Mouse (Mus musculus) macrophage (primary cell): Measurements from ENCODE around the gene Eps8. TPM values are rescaled to one million over a fixed set of nuclear protein-coding genes. Genes with fewer than 3 reads are reported as not detected.

ENCODE experiments used
- H3K27ac ChIP-seq: fragments of 350-480 bp; formaldehyde crosslinking; 2 replicates; pipeline ENCODE4 v1.9.0; 2021
- H3K36me3 ChIP-seq: fragments of 350-480 bp; formaldehyde crosslinking; 2 replicates; pipeline ENCODE4 v1.9.0; 2021; ENCODE audit errors: inconsistent target
- H3K4me3 ChIP-seq: fragments of 350-480 bp; formaldehyde crosslinking; 2 replicates; pipeline ENCODE4 v1.9.0; 2021; ENCODE audit errors: inconsistent target
- H3K79me2 ChIP-seq: fragments of 350-480 bp; formaldehyde crosslinking; 2 replicates; pipeline ENCODE4 v1.9.0; 2021; ENCODE audit errors: inconsistent target
- WGBS: methylation state at CpG from one replicate; pipeline ENCODE4 v1.1.7; 2026; ENCODE audit warnings: inconsistent platforms; ENCODE audit not compliant: missing documents; 5-methylcytosine and 5-hydroxymethylcytosine counted together
- polyA plus RNA-seq: library from polyadenylated mRNA; stranded (reverse); fragments of 250-400 nt; gene quantifications from 3 replicates; pipeline ENCODE4 v1.2.4, GENCODE M21; 2018; ENCODE audit warnings: inconsistent platforms

Gene Eps8
- polyA plus RNA-seq, 1 experiment from 2014 or later: 10.9 TPM

DNA sequence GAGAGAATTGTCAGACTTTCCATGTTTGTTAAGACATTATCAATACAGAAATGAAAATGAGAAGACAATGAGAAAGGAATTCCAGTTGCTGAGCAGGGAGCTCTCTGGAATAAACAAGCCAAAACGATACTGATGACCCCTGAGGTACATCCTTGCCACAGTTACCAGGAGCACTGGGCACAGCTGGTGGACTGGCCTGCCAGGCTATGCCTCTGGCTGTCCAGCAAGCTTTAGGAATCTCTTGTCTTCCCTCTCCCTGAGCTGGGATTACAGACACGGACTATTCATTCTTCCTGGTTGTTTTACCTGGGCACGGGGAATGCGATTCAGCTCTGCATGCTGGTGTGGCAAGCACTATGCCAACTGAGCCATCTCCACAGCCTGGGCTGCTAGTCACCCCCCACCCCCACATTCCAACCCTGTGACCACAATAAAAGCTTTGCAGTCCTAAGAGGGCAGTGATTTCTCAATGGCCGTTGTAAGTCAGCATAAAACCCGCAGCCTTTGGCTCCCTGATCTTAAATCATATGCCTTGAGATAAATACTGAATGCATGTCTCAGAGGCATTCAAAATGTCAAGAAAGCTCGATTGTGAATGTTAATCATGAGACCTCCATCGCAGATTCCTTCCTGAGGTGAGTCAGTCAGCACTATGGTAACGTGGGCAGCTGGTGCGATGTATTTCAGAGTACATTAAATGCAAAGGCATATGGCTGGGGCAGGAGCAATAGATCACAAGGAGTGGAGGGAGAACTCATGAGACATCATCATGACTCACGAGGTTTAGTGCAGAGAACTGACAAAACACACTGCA lies 134.9 kb downstream of the Eps8 start:
- no peak overlapping the region for H3K4me3 ChIP-seq
- no peaks in the 10 kb centered on the region for H3K79me2 ChIP-seq
- no peak overlapping the region for H3K27ac ChIP-seq
- 93% methylated on average over 11 of the region's 11 CpGs for WGBS
- H3K36me3 ChIP-seq: no peaks in the 10 kb centered on the region; the same call in 1 of the 2 replicates

DNA sequence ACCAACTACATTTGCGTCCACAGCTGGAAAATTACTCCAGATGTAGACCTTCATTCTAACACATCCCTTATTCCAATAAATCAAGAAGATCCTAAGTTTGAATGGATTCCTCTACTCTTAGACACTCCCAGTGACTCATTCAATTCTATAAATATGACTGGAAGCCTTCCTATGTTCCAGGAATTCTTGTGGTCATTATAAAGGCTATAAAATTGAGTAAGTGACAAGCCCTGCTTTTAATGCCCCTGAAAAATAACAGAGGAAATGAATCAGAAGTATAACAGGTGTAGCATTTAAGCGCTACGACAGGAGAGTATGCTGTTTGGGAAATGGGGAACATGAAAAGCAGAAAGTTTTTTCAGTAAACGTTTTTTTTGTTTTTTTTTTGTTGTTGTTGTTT lies 139.8 kb downstream of the Eps8 start:
- no peak overlapping the region for H3K27ac ChIP-seq
- H3K79me2 ChIP-seq: no peaks in the 10 kb centered on the region
- no peak overlapping the region for H3K4me3 ChIP-seq
- 0 out of 2 replicates have a peak, but pooled peaks cover 9% of the 10 kb centered on the region for H3K36me3 ChIP-seq
- WGBS: 92% methylated on average over 4 of the region's 4 CpGs

DNA sequence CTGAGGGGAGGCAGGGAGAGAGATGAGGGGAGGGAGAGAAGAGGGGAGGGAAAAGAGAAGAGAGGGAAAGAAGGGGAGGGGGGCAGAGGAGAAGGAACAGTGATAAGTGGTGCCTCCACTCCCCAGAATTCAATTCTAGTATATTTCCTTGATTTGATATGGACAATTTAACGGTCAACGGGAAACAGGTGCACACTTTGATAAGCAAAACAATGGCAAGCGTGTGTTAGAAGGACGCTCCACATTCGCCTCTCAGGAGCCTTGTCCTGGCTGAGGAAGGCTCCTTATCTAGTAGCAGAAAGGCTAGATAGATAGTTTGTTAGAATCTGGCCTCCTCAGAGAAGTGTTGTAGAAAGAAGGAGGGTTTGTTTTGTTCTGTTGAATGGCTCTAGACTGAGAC lies 141.9 kb downstream of the Eps8 start:
- Histone ChIP-seq H3K79me2 (no peaks in the 10 kb centered on the region), H3K27ac (no peak overlapping the region), H3K4me3 (no peak overlapping the region), H3K36me3 (peaks cover 23% of the 10 kb centered on the region; the same call in 1 of the 2 replicates)
- WGBS: 72% methylated on average over 5 of the region's 5 CpGs

DNA sequence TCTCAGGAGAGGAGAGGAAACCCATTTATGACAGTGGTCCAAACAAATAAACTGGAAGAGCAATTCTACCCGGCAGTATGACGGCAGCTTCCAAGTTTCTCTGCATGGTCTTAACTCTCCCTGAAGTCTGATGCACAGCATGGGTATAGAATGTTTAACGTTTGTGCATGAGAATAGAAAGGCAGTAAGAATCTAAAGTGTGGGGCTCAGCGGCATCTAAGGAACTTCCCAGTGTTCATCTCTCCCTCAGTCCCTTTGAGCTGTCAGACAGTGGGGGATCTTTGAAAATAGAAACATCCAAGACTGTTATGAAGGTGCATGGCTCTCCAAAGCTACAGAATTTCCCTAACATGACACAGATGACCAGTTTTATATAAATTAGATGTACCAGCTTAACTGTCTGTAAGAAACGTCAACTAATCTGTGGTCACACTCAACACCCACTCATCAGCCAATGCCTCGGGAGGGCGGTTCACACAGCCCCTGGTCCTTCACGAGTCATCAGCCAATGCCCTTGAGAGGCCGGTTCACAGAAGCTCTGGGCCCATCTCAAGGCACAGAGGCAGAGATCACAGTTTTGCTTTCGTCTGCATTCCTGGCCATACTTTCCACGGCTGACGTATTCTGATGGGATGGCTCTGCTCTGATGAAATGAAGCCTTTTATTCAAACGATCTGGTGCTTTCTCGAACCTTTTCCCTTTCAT lies 145.2 kb downstream of the Eps8 start:
- no peak overlapping the region for H3K27ac ChIP-seq
- no peaks in the 10 kb centered on the region for H3K79me2 ChIP-seq
- no peak overlapping the region for H3K4me3 ChIP-seq
- peaks cover 27% of the 10 kb centered on the region; the same call in 1 of the 2 replicates for H3K36me3 ChIP-seq
- 93% methylated on average over 14 of the region's 14 CpGs for WGBS

DNA sequence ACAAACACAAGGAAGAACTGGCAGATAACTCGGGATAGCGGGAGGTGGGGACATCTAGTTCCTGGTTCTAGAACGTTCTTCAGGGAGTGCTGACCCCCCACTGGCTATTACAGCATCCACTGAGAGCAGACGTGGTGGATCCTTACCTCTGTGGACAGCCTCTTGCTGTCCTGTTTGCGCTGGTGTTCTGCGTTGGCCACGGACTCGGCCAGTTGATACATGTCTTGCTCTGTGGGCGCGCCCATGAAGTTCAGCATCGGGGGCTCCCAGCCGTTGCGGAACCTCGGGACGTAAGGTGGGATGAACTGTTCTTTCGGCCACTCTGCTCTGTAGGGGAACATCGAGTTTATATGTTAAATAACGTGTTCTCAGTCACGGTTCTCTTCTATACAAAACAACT lies 145.7 kb downstream of the Eps8 start:
- no peaks in the 10 kb centered on the region for H3K79me2 ChIP-seq
- WGBS: 95% methylated on average over 19 of the region's 19 CpGs
- H3K36me3 ChIP-seq: peaks cover 21% of the 10 kb centered on the region; the same call in 1 of the 2 replicates
- H3K4me3 ChIP-seq: no peak overlapping the region
- H3K27ac ChIP-seq: no peak overlapping the region

DNA sequence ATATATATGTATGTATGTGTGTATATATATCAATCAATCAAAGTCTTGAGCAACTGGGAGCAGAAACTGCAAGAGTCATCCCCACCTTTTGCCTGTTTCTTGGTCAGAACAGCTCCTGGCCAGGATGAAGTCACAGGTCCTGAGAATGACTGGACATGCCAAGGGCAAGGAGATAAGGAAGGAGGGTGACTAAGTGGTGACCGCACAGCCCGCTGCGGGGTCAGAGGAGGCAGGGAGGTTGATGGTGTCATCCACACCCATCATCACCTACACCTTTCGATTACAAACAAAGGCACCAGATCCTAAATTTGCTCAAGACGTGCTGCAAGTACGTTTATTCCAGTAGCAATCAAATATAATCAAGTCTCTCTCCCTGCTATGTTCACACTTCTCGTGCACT lies 148.1 kb downstream of the Eps8 start:
- H3K4me3 ChIP-seq: no peak overlapping the region
- 100% methylated on average over 5 of the region's 7 CpGs for WGBS
- peaks cover 17% of the 10 kb centered on the region; the same call in 1 of the 2 replicates for H3K36me3 ChIP-seq
- no peaks in the 10 kb centered on the region for H3K79me2 ChIP-seq
- no peak overlapping the region for H3K27ac ChIP-seq

DNA sequence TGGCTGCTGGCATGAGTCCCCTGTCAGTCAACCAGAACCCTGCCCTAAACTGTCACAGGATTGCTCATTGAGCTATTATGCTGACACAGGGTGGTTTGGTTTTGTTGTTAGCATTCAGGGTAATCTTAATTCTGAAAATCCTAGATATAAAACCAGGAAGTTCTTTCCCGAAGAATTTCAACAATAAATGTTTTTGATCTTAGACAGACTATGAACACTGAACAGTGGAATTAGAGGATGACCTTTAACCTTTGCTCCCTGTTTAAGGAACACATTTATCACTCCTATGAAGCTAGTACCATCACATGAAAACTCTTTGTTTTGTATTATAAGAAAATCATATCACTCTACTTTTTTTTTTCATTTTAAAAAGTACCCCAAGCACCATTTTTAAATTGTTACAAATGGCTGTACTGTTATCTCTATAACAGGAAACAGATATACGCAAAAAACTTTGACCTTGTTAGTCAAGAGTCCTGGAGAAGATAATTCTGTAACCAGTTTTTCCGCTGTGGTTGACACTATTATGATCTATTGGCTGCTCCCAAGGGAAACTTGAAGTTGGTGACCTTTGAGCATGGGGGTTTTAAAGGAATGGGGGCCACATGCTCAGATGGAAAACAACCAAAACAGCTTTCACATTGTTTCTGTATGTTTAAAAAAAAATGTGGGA lies 149.0 kb downstream of the Eps8 start:
- no peak overlapping the region for H3K4me3 ChIP-seq
- no peaks in the 10 kb centered on the region for H3K79me2 ChIP-seq
- H3K27ac ChIP-seq: no peak overlapping the region
- peaks cover 17% of the 10 kb centered on the region; the same call in 1 of the 2 replicates for H3K36me3 ChIP-seq
- WGBS: 85% methylated on average over 3 of the region's 3 CpGs

DNA sequence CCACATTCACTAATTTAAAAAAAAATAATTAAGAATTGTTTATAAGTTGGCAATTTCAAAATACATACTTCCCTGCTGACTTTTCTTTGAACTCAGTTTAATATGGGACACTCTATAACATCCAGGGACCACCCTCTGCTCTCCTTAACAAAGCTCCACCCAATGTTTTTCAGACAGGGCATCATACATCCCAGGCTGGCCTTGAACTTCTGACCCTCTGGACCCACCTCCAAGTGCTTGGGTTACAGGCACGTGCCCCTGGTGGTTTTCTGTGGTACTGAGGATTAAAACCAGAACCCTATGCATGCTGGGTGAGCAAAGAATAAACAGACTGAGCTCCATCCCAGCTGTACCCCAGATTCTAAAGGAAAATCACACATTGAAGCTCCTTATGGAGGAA lies 150.6 kb downstream of the Eps8 start:
- no peak overlapping the region for H3K27ac ChIP-seq
- no peaks in the 10 kb centered on the region for H3K79me2 ChIP-seq
- WGBS: 84% methylated on average over 1 of the region's 1 CpGs
- no peak overlapping the region for H3K4me3 ChIP-seq
- H3K36me3 ChIP-seq: peaks cover 15% of the 10 kb centered on the region; the same call in 1 of the 2 replicates

DNA sequence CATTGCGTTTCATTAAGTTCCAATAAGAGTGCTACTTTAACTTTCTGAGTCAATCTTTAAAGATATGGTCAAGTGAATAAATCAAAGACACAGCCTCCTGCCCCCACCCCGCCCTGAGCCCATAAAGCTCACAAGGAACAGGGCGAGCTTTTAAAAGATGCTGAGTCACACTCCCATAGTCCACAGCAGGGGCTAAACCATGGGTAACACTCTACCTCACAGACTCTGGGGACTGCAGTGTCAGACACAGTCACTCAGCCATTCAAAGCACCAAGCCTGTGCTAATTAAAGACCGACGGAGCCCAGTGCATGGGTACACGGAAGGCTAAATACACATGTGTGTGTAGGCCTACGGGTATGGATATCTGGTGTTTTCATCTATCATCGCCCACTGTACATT lies 151.2 kb downstream of the Eps8 start:
- Histone ChIP-seq H3K4me3 (no peak overlapping the region), H3K36me3 (peaks cover 13% of the 10 kb centered on the region; the same call in 1 of the 2 replicates), H3K27ac (no peak overlapping the region), H3K79me2 (no peaks in the 10 kb centered on the region)
- 91% methylated on average over 8 of the region's 8 CpGs for WGBS

DNA sequence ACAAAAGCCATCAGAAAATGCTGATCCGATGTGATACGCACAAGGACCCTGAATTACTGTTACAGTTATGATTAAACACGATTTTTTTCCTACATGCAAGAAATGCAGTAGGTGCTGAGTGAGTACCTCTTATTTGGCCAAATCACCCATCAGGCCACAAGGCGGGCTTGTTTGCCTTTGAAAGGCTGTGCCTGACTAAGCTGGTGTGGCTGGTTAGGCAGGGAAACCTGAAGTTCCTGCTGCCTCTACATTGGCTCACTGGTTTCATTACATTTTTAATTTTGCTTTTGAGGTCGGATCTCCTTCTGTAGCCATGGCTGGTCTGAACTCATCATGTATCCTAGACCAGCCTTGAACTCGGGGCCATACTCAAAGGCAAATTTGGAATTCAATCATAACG lies 151.7 kb downstream of the Eps8 start:
- 92% methylated on average over 6 of the region's 7 CpGs for whole genome bisulfite sequencing

DNA sequence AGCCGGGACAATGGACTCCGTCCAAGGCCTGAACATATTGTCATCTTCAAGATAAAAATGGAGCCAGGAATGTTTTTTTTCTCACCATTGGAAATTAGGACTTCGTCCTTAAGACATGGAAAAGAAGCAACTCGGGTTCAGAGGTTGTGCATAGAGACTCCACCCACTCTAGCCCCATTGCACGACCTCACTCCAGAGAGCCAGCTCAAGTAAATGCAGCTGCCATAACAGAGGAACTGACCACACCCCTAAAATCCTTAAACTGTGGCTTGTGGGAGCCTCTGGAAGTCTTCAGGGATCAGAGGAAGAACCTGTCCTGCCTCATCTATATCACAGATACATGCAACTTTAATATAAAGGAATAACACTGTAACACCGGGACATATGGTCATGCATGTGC lies 155.9 kb downstream of the Eps8 start:
- Histone ChIP-seq H3K79me2 (no peaks in the 10 kb centered on the region), H3K27ac (no peak overlapping the region), H3K4me3 (no peak overlapping the region), H3K36me3 (0 out of 2 replicates have a peak, but pooled peaks cover 11% of the 10 kb centered on the region)
- WGBS: 91% methylated on average over 6 of the region's 6 CpGs

More for the DNA sequence above, 151.7 kb downstream of the Eps8 start:
- H3K36me3 ChIP-seq: peaks cover 11% of the 10 kb centered on the region; the same call in 1 of the 2 replicates
- H3K4me3 ChIP-seq: no peak overlapping the region
- no peaks in the 10 kb centered on the region for H3K79me2 ChIP-seq
- no peak overlapping the region for H3K27ac ChIP-seq

DNA sequence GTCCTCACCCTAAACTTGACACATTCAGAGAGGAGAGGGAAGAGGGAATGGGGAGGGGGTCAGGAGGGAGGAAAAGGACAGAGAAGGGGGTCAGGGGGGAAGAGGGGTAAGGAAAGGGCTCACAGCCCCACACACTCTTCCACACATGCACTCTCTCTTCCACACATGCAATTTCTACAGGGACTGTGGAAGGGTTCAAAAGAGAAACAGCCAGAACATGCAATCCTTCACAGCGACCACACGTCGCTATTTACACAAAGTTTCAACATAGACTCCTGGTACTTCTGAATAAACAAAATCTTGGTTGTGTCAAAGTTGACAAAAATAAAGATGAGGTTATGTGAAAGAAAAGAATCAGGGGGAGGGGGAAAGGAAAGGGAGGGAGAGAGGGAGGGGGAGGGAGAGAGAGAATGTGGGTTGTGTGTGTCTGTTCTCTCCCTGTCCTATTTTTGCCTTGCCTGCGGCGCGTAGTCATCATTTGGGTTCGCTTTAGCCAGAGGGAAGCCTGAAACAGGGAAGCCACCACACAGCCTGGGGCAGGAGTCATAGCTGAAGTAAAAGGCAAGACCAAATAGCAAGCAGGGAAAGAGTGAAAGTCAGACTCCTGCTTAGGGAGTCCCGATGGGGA lies 157.4 kb downstream of the Eps8 start:
- Histone ChIP-seq H3K36me3 (0 out of 2 replicates have a peak, but pooled peaks cover 11% of the 10 kb centered on the region), H3K4me3 (no peak overlapping the region), H3K27ac (no peak overlapping the region), H3K79me2 (no peaks in the 10 kb centered on the region)
- WGBS: 97% methylated on average over 8 of the region's 8 CpGs

DNA sequence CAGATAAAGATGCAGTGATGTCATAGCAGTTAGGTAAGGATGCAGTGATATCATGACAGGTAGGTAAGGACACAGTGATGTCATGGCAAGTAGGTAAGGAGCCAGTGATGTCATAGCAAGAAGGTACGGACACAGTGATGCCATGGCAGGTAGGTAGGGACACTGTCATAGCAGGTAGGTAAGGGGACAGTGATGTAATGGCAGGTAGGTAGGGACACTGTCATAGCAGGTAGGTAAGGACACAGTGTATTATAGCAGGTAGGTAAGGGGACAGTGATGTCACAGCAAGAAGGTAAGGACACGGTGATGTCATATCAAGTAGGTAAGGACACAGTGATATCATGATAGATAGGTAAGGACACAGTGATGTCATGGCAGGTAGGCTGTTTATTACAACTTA lies 158.1 kb downstream of the Eps8 start:
- no peaks in the 10 kb centered on the region for H3K79me2 ChIP-seq
- 0 out of 2 replicates have a peak, but pooled peaks cover 11% of the 10 kb centered on the region for H3K36me3 ChIP-seq
- H3K4me3 ChIP-seq: no peak overlapping the region
- 100% methylated on average over 2 of the region's 2 CpGs for WGBS
- no peak overlapping the region for H3K27ac ChIP-seq

DNA sequence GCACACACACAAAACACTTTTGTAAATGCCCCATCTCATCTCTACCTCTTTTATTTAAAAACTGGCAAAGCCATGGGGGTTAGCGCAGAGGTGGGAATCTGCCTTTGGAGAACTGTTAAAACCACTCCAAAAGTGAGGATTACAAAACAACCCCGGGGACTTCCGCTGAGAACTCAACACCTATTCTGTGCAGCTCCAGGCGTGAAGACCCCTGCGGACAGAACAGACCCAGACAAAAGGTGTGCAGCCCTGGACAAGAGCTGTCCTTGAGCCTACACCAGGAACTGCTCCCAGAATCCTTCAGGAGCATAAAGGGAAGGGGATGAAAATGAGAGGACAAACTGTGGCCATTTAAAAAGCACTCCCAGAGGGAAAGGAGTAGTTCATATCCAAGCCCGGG lies 159.4 kb downstream of the Eps8 start:
- no peaks in the 10 kb centered on the region for H3K79me2 ChIP-seq
- 89% methylated on average over 6 of the region's 6 CpGs for WGBS
- 0 out of 2 replicates have a peak, but pooled peaks cover 11% of the 10 kb centered on the region for H3K36me3 ChIP-seq
- H3K27ac ChIP-seq: no peak overlapping the region
- H3K4me3 ChIP-seq: no peak overlapping the region
